Mouse (Mus musculus): ENCODE measurements around the gene Axl. TPM values are rescaled to one million over a fixed set of nuclear protein-coding genes. Genes with fewer than 3 reads are reported as not detected.
"Not testable (repeated sequence)": the region's sequence is repeated elsewhere in the genome, so short reads cannot be mapped to it uniquely, and the experiment has no call there.

Gene Axl
- polyA plus RNA-seq, 1 experiment from 2014 or later, result 26.7 TPM

GRCm38 (mm10) chr7:25736920-25737319 is 51.6 kb downstream of the Axl start:
- no peak overlapping the region for H3K27ac ChIP-seq (replicated peaks)
- 97% methylated on average over 2 of the region's 2 CpGs for WGBS
- ATAC-seq (ENCODE audit: low read depth), result no peak
- H3K36me3 ChIP-seq, result peaks cover 97% of the 10 kb centered on the region
- H3K4me3 ChIP-seq, result no peak overlapping the region
- no peak overlapping the region for H3K4me2 ChIP-seq
- H3K27me3 ChIP-seq, result no peaks in the 10 kb centered on the region
- no peaks in the 10 kb centered on the region for H3K4me1 ChIP-seq (replicated peaks)
- no peaks in the 10 kb centered on the region for H3K9me3 ChIP-seq
- H3K9ac ChIP-seq, result no peak overlapping the region

GRCm38 (mm10) chr7:25734991-25735390 is 53.5 kb downstream of the Axl start:
- Histone ChIP-seq H3K27ac (replicated peaks) (no peak overlapping the region), H3K4me1 (replicated peaks) (0 out of 2 replicates have a peak, but pooled peaks cover 4% of the 10 kb centered on the region), H3K4me3 (no peak overlapping the region), H3K36me3 (peaks cover 95% of the 10 kb centered on the region), H3K4me2 (no peak overlapping the region), H3K27me3 (no peaks in the 10 kb centered on the region), H3K9ac (no peak overlapping the region), H3K9me3 (no peaks in the 10 kb centered on the region)
- no peak for ATAC-seq (ENCODE audit: low read depth)
- 82% methylated on average over 4 of the region's 4 CpGs for WGBS

GRCm38 (mm10) chr7:25731294-25732055 is 57.0 kb downstream of the Axl start:
- H3K4me2 ChIP-seq, result no peak overlapping the region
- H3K9me3 ChIP-seq, result no peaks in the 10 kb centered on the region
- ATAC-seq (ENCODE audit: low read depth), result no peak
- H3K36me3 ChIP-seq, result peaks cover 96% of the 10 kb centered on the region
- 0 out of 2 replicates have a peak, but pooled peaks cover 4% of the 10 kb centered on the region for H3K4me1 ChIP-seq (replicated peaks)
- H3K27me3 ChIP-seq, result no peaks in the 10 kb centered on the region
- no peak overlapping the region for H3K27ac ChIP-seq (replicated peaks)
- 92% methylated on average over 8 of the region's 8 CpGs for WGBS
- no peak overlapping the region for H3K4me3 ChIP-seq
- no peak overlapping the region for H3K9ac ChIP-seq

- Histone ChIP-seq H3K9ac (no peak overlapping the region), H3K36me3 (peaks cover 96% of the 10 kb centered on the region), H3K27me3 (no peaks in the 10 kb centered on the region), H3K4me1 (replicated peaks) (0 out of 2 replicates have a peak, but pooled peaks cover 4% of the 10 kb centered on the region), H3K4me3 (no peak overlapping the region), H3K27ac (replicated peaks) (no peak overlapping the region), H3K9me3 (no peaks in the 10 kb centered on the region), H3K4me2 (no peak overlapping the region)
- 92% methylated on average over 2 of the region's 2 CpGs for WGBS
- ATAC-seq (ENCODE audit: low read depth), result no peak
Observed at GRCm38 (mm10) chr7:25729862-25730261, 58.6 kb downstream of the Axl start.

GRCm38 (mm10) chr7:25729396-25729795 is 59.1 kb downstream of the Axl start:
- ATAC-seq (ENCODE audit: low read depth), result no peak
- no peaks in the 10 kb centered on the region for H3K9me3 ChIP-seq
- no peak overlapping the region for H3K9ac ChIP-seq
- peaks cover 96% of the 10 kb centered on the region for H3K36me3 ChIP-seq
- H3K27me3 ChIP-seq, result no peaks in the 10 kb centered on the region
- no peak overlapping the region for H3K4me2 ChIP-seq
- H3K4me3 ChIP-seq, result no peak overlapping the region
- 0 out of 2 replicates have a peak, but pooled peaks cover 4% of the 10 kb centered on the region for H3K4me1 ChIP-seq (replicated peaks)
- WGBS, result 66% methylated on average over 2 of the region's 2 CpGs
- H3K27ac ChIP-seq (replicated peaks), result no peak overlapping the region

GRCm38 (mm10) chr7:25727800-25728199 is 60.7 kb downstream of the Axl start:
- Histone ChIP-seq H3K9me3 (no peaks in the 10 kb centered on the region), H3K27ac (replicated peaks) (no peak overlapping the region), H3K27me3 (no peaks in the 10 kb centered on the region), H3K4me1 (replicated peaks) (0 out of 2 replicates have a peak, but pooled peaks cover 4% of the 10 kb centered on the region), H3K4me2 (no peak overlapping the region), H3K9ac (no peak overlapping the region), H3K4me3 (no peak overlapping the region), H3K36me3 (peaks cover 97% of the 10 kb centered on the region)
- WGBS, result 90% methylated on average over 5 of the region's 5 CpGs
- ATAC-seq (ENCODE audit: low read depth), result no peak

GRCm38 (mm10) chr7:25725886-25726285 is 62.6 kb downstream of the Axl start:
- Histone ChIP-seq H3K9ac (no peak overlapping the region), H3K36me3 (peaks cover 96% of the 10 kb centered on the region), H3K4me1 (replicated peaks) (0 out of 2 replicates have a peak, but pooled peaks cover 4% of the 10 kb centered on the region), H3K27ac (replicated peaks) (no peak overlapping the region), H3K9me3 (no peaks in the 10 kb centered on the region), H3K4me2 (no peak overlapping the region), H3K4me3 (no peak overlapping the region), H3K27me3 (no peaks in the 10 kb centered on the region)
- no peak for ATAC-seq (ENCODE audit: low read depth)
- WGBS, result 83% methylated on average over 19 of the region's 19 CpGs

- not testable (repeated sequence) for H3K4me2 ChIP-seq; H3K4me3 ChIP-seq; ATAC-seq (ENCODE audit: low read depth); H3K9ac ChIP-seq; H3K27me3 ChIP-seq; H3K9me3 ChIP-seq; H3K27ac ChIP-seq (replicated peaks)
- Histone ChIP-seq H3K36me3 (peaks cover 65% of the 10 kb centered on the region), H3K4me1 (replicated peaks) (peaks cover 20% of the 10 kb centered on the region)
Observed at GRCm38 (mm10) chr7:25721776-25722175, 66.7 kb downstream of the Axl start.

GRCm38 (mm10) chr7:25720760-25721159 is 67.7 kb downstream of the Axl start:
- WGBS, result 92% methylated on average over 5 of the region's 5 CpGs
- no peak overlapping the region for H3K4me3 ChIP-seq
- H3K27me3 ChIP-seq, result no peaks in the 10 kb centered on the region
- no peak overlapping the region for H3K4me2 ChIP-seq
- no peak overlapping the region for H3K9ac ChIP-seq
- ATAC-seq (ENCODE audit: low read depth), result 0 out of 2 replicates have a peak, but pooled peaks have one; percentile 7
- H3K4me1 ChIP-seq (replicated peaks), result peaks cover 20% of the 10 kb centered on the region
- H3K27ac ChIP-seq (replicated peaks), result no peak overlapping the region
- no peaks in the 10 kb centered on the region for H3K9me3 ChIP-seq
- peaks cover 63% of the 10 kb centered on the region for H3K36me3 ChIP-seq

GRCm38 (mm10) chr7:25719761-25720610 is 68.5 kb downstream of the Axl start:
- Histone ChIP-seq H3K27me3 (no peaks in the 10 kb centered on the region), H3K4me2 (peak overlapping the region; percentile 91; the same call in 1 of the 2 replicates), H3K4me3 (no peak overlapping the region), H3K9me3 (no peaks in the 10 kb centered on the region), H3K27ac (replicated peaks) (no peak overlapping the region), H3K9ac (no peak overlapping the region), H3K4me1 (replicated peaks) (peaks cover 20% of the 10 kb centered on the region), H3K36me3 (peaks cover 63% of the 10 kb centered on the region)
- WGBS, result 66% methylated on average over 10 of the region's 10 CpGs
- ATAC-seq (ENCODE audit: low read depth), result peak; percentile 30; the same call in 1 of the 2 replicates

GRCm38 (mm10) chr7:25718788-25719417 is 69.6 kb downstream of the Axl start, which contains the start of gene Ccdc97:
Gene Ccdc97 (minus strand): TSS chr7:25719088.
- Histone ChIP-seq H3K4me2 (peak within 1 kb of the TSS; percentile 91), H3K4me3 (peak within 1 kb of the TSS; percentile 77), H3K4me1 (replicated peaks) (peaks cover 20% of the 10 kb centered on the region), H3K9me3 (no peaks in the 10 kb centered on the region), H3K27me3 (no peaks in the 10 kb centered on the region), H3K9ac (peak within 1 kb of the TSS; percentile 78), H3K27ac (replicated peaks) (peak within 1 kb of the TSS; percentile 86), H3K36me3 (peaks cover 63% of the 10 kb centered on the region)
- peak; percentile 89 for ATAC-seq (ENCODE audit: low read depth)
- 5% methylated on average over 32 of the region's 32 CpGs for WGBS

GRCm38 (mm10) chr7:25717478-25717877 is 71.0 kb downstream of the Axl start:
- Histone ChIP-seq H3K9ac (peak overlapping the region; percentile 78), H3K4me1 (replicated peaks) (peaks cover 22% of the 10 kb centered on the region), H3K27ac (replicated peaks) (no peak overlapping the region), H3K4me3 (peak overlapping the region; percentile 77), H3K4me2 (peak overlapping the region; percentile 91), H3K36me3 (peaks cover 63% of the 10 kb centered on the region), H3K27me3 (no peaks in the 10 kb centered on the region), H3K9me3 (no peaks in the 10 kb centered on the region)
- ATAC-seq (ENCODE audit: low read depth), result no peak
- WGBS, result 92% methylated on average over 3 of the region's 3 CpGs
